Mouse (Mus musculus): ENCODE results near the gene Marcks.

GRCm38 (mm10) chr10:37090411-37090810 lies 48.3 kb downstream of the Marcks start:
- TF ChIP-seq CTCF (IDR thresholded peaks at IDR 0.05; ENCODE audit: low read depth): no peak
- no peak for TF ChIP-seq EP300 (optimal IDR thresholded peaks at IDR 0.05)
